Mouse (Mus musculus): ENCODE measurements around the gene Rogdi.

DNA sequence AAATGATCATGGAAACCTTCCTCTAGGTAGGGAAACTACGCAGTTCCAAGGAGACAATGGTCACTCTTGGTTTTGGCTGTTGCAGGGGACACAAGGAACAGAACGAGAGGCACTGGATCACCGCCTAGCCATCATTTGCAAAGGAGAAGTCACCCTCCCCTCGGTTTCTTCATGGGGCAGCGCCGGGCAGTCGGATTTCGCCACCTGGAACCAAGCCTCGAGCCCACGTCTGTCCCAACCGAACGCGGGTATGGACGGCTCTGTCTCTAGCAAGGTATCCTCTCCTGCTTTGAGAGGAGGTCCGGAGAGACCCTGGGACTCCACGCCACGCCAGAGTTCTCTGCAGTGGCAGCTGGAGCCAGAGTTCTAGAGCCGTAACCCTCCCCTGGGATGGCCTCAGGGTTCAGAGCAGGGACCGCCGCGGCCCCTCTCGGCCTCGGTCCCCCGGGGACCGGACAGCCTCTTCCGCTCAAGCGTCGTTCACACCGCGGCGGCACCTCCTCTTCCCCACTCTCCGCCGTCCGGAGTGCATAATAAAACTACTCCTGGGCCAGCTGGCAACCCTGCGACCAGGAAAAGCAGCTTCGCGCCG is 35.9 kb upstream of the Rogdi start:
- TF ChIP-seq CTCF (conservative IDR thresholded peaks at IDR 0.05; ENCODE audit: insufficient read depth, insufficient read length, low read depth, low read length) = no peak
- no peak for TF ChIP-seq POLR2A (IDR thresholded peaks at IDR 0.05; ENCODE audit: low read depth, low read length)
